Mouse (Mus musculus): Measurements from ENCODE around the gene Zfp526.

- TF ChIP-seq POLR2A (IDR thresholded peaks at IDR 0.05; ENCODE audit: extremely low read depth, insufficient read depth, low read length) (no peak), CTCF (IDR thresholded peaks at IDR 0.05; ENCODE audit: extremely low read depth, insufficient read depth, low read length) (no peak)
Measured at GRCm38 (mm10) chr7:25174343-25174742, 46.9 kb upstream of the Zfp526 start.
